Mouse (Mus musculus) retina, postnatal 7 days (tissue): ENCODE results near the gene Mtmr11.
"Not testable (repeated sequence)": the region's sequence is repeated elsewhere in the genome, so short reads cannot be mapped to it uniquely, and the experiment has no call there.

Source experiments
- DNase-seq: peaks from one replicate; pipeline ENCODE4 v3.0.0-alpha.2; 2012; ENCODE audit warnings: low read depth, low spot score

The Mtmr11 gene

DNA sequence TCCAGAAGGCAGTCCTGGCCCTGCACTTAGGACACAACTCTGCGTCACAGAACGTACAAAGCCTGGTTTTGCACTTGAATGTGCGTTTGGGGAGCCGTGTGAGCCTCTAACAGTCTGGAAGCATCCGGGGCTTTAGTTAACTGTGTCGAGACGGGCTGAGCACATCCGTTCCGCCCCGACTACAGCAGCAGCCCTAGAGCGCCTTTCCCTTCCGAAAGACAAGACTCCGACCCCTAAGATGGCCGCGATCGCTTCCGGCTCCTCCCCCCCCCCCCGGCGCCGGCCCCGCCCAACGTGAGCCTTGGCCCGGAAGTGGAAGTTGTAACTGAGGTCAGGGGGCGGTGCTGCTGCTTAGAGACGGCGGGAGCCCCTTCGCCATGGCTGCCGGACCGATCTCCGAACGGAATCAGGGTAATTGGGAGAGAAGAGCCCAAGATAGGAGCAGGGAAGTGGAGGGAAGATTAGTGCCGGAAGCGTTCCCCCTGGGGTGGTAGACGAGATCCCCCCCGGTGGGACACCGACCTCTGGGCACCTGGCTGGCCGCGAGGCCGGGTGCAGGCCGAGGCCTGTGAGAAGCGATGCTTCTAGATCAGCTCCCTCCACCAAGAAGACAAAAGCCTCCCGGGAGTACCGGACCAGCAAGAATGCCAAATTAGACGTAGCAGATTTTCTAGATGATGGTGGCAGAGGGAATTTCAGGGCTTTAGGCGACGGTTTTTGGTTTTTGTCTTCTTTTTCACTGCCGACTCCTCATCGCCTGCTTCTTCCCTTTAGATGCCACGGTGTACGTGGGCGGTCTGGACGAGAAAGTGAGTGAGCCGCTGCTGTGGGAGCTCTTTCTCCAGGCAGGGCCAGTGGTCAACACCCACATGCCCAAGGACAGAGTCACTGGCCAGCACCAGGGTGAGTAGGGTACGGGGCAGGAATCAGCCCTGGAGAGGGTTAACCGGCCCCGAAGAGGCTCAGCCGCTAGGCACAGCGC is 10.7 kb downstream of the Mtmr11 start, which contains the start of gene Sf3b4:
TSS of gene Sf3b4 (plus strand) at position 136 of the 982 bp plus-strand sequence.
- peak; percentile 90 for DNase-seq

DNA sequence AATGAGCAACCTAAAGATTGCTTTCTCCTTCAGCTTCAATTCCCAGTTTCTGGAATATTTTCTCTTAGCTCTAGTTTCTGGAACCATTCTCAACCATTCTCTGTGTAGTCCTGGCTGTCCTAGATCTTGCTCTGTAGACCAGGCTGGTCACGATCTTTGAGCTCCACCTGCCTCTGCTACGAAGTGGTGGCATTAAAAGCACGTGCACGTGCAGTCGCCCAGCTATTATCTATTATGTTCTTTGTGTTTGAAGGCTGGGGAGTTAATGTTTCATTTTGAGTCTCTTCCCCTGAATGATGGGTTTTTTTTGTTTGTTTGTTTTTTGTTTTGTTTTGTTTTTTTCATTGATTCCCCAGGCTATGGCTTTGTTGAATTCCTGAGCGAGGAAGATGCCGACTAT is 11.4 kb downstream of the Mtmr11 start:
- no peak for DNase-seq

DNA sequence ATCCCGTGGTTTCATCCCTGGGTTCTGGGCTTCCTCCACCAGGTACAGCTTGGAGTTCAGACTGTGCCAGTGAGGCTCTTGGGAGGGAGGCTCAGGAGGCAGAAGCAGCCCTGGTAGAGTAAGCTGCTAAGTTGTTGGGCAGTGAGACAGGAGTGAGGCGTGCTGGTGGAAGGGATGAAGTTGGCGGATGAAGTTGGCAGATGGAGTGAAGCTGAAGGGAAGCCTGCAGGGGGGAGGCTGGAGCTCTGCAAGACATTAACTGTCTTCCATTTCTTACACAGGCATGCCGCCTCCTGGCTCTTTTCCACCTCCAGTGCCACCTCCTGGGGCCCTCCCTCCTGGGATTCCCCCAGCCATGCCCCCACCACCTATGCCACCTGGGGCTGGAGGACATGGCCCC is 12.2 kb downstream of the Mtmr11 start:
- DNase-seq, result not testable (repeated sequence)

DNA sequence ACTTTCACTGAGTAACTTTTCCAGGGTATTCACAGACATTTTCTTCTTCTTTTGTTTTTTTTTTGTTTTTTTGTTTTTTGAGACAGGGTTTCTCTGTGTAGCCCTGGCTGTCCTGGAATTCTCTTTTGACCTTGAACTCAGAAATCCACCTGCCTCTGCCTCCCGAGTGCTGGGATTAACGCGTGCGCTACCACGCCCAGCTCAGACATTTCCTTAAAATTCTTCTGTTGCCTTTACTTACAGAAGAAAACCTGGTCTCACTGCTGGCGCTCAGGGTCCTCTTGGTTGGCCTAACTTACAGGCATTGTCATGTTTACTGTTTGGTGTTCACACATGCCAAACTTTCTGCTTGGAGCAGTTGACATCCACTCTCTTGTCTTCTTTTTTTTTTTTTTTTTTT is 13.4 kb downstream of the Mtmr11 start:
- no peak for DNase-seq

DNA sequence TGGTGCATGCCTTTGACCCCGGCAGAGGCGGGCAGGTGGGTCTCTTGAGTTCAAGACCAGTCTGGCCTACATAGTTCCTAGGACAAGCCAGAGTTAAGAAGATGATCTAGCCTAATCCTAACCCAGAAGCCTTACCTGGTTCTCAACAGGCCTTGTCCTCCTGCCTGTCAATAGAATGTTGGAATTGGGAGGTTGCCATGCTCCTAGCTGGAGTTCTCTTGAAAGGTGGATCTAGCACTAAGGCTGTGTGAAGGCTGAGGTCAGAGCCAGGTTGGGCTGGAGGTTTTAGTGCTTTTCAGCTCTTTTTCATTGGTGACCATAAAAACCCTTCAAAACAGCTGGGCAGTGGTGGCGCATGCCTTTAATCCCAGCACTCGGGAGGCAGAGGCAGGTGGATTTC is 16.6 kb downstream of the Mtmr11 start:
- DNase-seq, result no peak

DNA sequence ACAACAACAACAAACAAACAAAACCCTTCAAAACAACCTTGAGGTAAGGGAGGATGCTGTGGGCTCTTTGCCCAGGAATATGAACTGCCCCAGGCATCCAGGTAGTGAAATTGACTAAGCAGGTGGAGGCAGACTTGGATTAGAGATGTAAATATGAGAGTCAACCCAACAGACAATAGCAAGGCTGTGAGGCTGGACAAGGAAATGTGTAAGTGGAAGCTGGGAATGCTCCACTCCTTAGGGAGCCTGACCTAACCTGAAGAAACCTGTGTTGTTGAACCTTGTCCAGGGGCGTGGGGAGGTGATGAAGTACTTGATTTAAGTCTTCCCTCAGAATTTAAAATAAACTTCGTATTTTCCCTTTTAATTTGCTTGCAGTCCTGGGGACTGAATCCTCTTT is 17.1 kb downstream of the Mtmr11 start:
- no peak for DNase-seq

DNA sequence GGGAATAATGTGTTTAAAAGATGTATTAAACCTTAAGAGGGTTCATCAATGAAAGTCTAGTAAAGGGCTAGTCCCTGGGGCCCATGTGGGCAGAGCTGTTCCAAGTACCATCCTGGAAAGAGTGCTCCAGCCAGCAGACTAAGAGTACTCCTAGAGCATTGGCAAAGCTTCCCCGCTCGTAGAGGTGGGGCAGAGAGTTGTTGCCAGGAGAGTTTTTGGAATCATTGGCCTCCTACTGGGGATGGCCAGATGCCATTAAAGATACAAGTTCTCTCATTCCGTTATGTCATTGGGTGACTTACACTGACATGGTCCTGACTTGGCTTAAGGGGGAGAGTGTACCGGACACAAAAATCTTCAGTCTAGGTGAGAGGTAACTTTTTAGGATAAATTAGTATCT is 17.7 kb downstream of the Mtmr11 start:
- DNase-seq, result no peak

DNA sequence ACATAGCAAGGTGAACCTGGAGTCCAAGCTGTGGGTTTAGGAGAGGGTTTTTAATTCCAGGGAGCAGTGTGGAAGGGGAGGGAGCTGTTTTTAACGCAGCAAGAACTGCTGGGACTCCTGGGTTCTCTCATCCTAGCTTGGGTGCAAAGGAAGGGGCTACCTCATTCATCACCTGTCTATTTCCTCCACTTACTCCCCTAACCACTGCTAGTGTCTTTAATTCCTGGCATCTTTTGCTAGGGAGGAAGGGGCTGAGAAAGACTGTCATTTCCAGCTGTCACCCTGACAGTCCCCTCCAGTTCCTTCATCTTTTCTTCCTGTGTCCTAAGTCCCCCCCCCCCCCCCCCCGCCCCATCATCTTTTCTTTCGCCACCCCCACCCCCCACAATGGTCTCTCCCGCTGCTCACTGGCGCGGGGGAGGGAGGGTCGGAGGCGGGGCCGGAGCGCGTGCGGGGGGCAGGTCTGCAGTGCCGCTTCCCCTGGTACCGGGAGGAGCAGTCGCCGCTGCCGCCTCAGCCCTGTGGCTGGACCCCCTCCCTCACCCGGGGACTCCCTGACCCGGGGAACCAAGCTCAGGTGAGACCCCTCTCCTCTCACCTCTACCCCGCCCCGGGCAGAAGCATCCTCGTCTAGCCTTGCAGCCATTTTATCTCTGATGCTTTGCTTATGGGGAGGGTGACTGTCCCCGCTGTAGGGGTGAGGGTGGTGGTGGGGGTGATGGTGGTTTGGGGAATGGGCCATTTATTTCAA is 19.1 kb downstream of the Mtmr11 start, which contains the start of gene Sv2a:
TSS of gene Sv2a (plus strand) at position 425 of the 751 bp plus-strand sequence.
- DNase-seq, result peak; percentile 57

DNA sequence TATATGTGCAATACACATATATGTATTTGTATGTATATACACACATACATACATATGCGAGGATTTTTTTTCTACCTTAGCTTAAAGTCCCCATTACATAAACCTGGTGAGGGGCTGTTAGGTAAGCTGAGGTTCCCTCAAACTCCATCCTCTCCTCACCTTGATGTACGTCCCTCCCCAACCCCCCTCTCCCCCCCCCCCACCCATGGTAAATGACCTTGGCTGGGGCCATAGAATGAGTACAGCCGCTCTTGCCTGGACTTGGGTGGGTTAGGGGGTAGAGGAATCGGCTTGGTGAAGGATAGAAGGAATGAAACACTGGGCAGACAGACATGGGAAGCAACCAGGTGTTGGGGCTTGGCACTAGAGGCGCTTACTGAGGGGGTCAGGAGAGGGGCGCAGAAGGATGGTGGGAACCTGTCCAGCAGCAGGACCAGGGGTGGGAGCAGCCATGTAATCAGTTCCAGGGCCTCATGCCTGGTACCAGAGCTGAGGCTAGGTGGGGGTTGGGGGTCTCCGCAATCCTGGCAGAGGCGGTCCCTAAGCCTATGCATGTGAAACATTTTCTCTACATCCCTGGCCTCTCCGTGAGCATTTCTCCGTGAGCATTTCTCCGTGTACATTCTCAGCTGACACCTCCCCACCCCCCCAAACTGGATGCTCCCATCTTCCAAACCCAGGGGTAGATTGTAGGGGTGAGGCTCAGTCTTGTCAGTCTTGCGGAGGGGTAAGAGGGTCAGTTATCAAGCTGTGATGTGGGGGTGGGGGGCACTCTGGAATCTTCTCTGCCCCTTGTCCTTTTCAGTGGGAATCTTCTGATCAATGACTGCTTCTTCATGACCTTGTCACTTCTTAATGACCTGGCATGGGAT is 19.9 kb downstream of the Mtmr11 start:
- no peak for DNase-seq

DNA sequence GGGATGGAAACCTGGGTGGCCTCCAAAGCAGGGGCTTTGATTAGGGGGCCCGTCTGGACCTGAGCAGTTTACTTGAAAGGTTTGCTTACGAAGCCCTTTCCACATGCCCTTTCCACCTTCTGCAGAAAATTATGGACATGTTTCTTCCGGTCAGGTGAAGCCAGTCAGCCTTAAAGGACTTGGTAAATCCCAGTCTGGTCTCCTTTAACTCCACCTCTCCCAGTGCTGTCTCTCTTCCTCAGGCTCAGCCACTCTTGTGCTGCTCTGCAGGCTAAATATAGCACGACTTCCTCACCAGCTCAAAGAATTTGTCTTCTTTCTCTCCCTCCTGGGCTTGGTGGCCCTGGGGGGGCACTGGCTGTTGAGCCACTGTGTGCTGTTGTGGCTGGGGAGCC is 20.6 kb downstream of the Mtmr11 start:
- DNase-seq, result no peak

DNA sequence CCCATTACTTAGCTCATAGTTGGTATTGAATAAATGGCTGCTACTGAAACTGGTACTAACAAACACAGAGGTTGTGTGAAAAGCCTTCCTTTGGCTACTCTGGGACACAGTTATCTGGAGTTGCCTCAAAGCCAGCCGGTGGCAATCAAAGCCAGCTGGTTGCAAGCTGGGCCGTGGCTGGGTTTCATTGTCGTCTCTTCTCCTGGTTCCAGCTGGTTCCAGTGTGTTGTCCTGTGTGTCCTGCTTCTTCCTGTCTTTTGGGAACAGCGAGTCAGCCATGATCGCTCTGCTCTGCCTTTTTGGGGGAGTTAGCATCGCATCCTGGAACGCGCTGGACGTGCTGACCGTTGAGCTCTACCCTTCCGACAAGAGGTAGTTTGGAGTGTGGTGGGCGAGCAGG is 31.2 kb downstream of the Mtmr11 start:
- no peak for DNase-seq

DNA sequence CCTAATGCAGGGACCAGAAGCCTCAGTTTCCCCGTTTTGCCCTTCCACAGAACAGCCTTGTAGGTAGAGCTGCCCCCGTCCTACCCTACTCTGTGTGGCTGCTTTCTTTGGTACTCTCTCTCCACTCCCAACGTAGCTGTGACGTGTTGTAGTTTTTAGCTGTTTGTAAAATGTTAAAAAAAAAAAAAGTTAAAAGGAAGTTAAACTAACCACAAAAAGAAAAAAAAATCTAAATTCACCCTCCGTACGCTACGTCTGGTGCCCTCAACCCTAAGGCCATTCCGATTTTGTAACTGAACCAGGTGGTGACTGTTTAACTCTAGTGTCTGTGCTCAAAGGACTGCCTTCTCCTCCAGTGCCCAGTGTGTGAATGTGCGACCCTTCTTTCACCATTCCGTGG is 33.2 kb downstream of the Mtmr11 start:
- DNase-seq, result no peak

DNA sequence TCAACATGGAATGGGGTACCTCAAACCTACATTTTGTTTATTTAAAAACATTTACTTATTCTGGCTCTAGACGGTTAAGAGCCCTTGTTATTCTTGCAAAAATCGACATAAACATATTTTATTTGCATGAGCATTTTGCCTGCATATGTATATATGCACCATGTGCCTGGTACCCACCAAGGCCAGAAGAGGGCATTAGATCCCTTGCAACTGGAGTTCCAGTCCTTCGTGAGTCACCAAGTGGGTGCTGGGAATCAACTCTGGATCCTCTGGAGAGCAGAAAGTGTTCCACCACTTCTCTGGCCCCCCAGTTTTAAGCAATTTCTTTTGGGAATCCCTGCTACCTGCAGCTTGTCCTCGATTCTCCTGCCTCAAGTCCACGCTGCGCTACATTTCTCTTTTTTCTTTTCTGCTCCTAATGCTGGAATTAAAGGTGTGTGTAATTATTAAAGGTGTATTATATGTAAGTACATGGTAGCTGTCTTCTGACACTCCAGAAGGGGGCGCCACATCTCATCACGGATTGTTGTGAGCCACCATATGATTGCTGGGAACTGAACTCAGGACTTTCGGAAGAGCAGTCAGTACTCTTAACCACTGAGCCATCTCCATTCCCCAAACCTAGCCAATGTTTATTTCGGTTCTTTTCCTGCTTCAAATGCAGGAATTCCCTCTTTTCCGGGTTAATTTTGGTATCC is 34.0 kb downstream of the Mtmr11 start:
- no peak for DNase-seq

DNA sequence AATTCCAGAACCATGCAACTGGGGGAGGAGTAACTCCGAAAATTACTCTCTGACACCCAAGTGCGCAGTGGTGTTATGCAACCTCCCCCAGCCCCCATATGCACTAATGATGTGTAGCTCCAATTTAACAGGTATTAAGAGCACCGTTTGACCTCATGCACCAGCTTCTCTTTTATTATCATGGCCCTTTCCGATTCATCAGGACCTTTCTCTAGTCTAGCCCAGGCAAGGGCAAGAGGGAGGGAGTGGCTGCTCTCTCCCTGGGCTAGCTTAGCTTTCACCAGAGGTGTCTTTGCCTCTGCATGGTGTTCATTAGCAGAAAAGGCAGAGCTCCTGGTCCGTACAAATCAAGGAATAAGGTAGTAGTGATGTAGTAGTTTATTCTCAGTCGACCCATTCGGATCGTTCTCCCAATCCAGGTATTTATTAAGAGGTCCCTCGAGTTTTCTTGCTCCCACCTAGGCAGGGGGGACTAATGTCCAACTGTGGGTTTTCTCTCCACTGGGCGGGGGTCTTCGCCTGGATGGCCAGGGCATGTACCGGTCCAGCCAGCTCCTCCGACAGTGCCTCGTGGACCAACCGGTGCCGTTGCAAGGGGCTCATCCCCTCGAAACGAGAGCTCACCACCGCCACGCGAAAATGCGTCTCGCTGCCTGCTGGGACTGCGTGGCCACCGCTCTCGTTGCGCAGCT is 34.8 kb downstream of the Mtmr11 start:
- no peak for DNase-seq

DNA sequence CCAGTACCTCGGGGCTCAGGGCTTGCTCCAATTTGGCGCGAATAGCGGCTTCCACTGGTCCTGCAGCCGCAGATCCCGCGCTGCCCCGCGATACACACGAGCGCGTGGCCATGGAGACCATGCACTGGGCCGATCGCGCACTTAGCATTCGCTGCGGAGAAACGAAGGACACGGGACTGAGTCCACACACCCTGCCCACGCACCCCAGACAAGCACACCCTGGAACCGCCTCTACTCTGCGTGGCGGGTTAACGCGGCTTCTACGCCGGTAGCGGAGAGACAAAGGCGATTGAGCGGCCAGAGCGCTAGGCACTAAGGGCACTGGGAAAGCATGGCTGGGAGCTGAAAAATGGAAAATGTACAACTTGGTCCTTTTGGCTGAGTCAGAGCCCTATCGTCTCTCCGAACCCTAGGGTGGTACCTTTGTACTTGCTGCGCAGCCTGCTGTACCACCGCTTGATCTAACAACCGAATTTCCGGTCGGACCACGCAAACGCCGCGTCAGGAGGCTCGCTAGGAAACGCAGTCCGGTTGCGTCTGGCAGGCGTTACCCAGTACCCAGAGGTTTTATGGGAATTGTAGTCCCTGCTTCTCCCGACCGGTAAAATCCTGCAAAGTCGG is 35.4 kb downstream of the Mtmr11 start:
- DNase-seq, result no peak

DNA sequence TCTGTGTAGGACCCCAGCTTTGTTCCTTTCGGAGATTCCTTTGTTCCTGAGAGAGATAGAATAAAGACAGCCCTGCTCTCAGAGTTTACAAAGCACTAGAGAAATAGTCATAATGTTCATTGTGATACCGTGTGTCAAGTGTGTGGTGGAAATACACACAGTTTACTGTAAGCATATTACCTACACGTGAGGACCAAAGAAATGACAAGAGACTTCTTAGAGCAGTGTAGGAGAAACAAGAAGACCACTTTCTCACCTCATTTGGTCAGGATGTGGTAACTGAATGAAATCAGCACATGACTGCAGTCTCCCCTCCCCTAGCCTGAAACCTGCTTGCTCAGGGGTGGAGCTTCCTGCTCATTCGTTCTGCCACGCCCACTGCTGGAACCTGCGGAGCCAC is 36.4 kb downstream of the Mtmr11 start:
- no peak for DNase-seq

DNA sequence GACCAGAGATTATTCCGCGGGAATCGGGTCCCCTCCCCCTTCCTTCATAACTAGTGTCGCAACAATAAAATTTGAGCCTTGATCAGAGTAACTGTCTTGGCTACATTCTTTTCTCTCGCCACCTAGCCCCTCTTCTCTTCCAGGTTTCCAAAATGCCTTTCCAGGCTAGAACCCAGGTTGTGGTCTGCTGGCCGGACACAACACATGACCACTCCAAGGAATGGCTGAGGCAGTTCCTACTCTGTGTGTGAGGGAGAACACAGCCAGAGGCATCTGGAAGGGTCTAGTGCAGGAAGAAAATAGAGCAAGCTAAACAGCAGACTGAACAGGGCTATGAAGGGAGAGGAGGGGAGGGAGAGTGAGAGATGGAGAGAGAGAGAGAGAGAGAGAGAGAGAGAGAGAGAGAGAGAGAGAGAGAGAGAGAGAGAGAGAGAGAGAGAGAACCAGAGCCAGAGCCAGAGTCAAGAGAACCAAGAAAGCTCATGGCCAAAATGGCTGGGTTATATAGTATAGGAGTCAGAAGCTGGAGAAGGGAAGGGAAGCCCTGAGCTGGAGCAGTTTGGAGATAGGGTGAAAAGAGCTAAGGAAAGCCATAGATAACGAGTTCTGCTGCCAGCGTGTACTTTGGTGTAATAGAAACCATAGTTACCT is 36.9 kb downstream of the Mtmr11 start:
- DNase-seq, result not testable (repeated sequence)

DNA sequence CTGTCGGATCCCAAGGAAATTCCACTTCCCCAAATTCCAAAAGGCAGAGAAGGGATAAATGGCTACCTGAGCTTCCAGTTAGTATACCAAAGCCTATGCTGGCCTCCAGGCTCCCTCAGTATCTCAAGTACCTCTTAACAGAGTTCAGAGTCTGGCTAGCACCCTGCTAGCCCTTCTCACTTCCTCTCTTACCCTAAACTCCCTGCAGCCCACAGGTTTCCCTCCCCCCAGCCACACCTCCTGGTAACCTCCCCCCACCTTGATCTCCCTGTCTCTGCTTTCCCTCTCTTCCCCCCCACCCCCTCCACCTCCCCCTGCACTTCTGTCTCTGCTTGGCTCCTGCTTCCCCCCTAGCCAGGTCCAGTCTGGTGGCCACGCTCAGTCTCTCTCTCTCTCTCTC is 37.9 kb downstream of the Mtmr11 start:
- DNase-seq, result no peak

DNA sequence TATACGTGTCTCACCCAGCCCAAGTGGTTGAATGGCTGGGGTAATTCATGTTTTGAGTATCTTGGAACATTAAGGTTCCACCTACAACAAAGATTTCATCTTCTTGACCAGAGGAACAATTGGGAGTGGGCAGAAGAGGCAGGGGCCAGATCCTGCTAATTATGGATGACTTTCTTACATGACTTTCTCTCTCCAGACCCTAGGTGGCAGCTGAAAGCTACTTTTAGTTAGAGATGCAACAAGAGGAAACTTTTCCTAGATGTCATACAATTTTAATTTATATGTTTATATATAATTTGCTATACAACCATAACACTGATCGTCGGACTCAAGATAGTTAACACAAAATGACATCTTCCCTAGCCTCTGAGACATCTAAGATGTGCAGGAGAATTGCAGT is 46.0 kb downstream of the Mtmr11 start:
- no peak for DNase-seq
